Mouse (Mus musculus) skeletal muscle tissue, postnatal 0 days (tissue): ENCODE measurements around the gene Ss18l2. TPM values are rescaled to one million over a fixed set of nuclear protein-coding genes. Genes with fewer than 3 reads are reported as not detected.

Experiments used
- polyA plus RNA-seq: library from polyadenylated mRNA; unstranded; fragments of >200 nt; fragmentation: Nextera tagmentation; extraction: Ambion mirVana; gene quantifications from 2 replicates; pipeline ENCODE4 v1.2.1, GENCODE M21; 2015

Gene Ss18l2
- polyA plus RNA-seq = 236 and 265 TPM in 2 replicates

GRCm38 (mm10) chr9:121709898-121710583, at the start of gene Ss18l2:
Gene Ss18l2 (plus strand): TSS chr9:121710329.

GRCm38 (mm10) chr9:121704646-121705625, 5.2 kb upstream of the Ss18l2 start, which contains the start of gene Sec22c:
Gene Sec22c (minus strand): TSS chr9:121705490.

GRCm38 (mm10) chr9:121718792-121719318, 8.7 kb downstream of the Ss18l2 start, which contains the start of gene Nktr:
Gene Nktr (plus strand): TSS chr9:121719169.

GRCm38 (mm10) chr9:121759091-121760081, 49.3 kb downstream of the Ss18l2 start, which contains the start of gene Zfp651:
Gene Zfp651 (plus strand): TSS chr9:121759330.

Other genes with a start within 250 kb of the Ss18l2 start
- gene Cck, start 214.6 kb upstream of the Ss18l2 start, polyA plus RNA-seq = 15.5 and 17.4 TPM in 2 replicates
- 1.00 and 1.4 TPM in 2 replicates for gene Lyzl4, start 68.2 kb upstream of the Ss18l2 start, polyA plus RNA-seq
- 0.14 and 0.16 TPM in 2 replicates for gene Vipr1, start 67.6 kb upstream of the Ss18l2 start, polyA plus RNA-seq
- 4.2 and 5.4 TPM in 2 replicates for gene Sec22c, start 4.8 kb upstream of the Ss18l2 start, polyA plus RNA-seq
- 32.3 and 33.4 TPM in 2 replicates for gene Nktr, start 8.8 kb downstream of the Ss18l2 start, polyA plus RNA-seq
- gene Zfp651, start 49.0 kb downstream of the Ss18l2 start, polyA plus RNA-seq = 22.4 and 24.3 TPM in 2 replicates
- gene Klhl40, start 67.3 kb downstream of the Ss18l2 start, polyA plus RNA-seq = 224 and 241 TPM in 2 replicates
- 103 and 119 TPM in 2 replicates for gene Hhatl, start 82.2 kb downstream of the Ss18l2 start, polyA plus RNA-seq
- gene Ccdc13, start 129.1 kb downstream of the Ss18l2 start, polyA plus RNA-seq = 0.15 and 0.24 TPM in 2 replicates
- 168 and 184 TPM in 2 replicates for gene Higd1a, start 148.0 kb downstream of the Ss18l2 start, polyA plus RNA-seq
- gene Ackr2, start 188.0 kb downstream of the Ss18l2 start, polyA plus RNA-seq = 0.37 and 0.45 TPM in 2 replicates
- not detected in 2 replicates for gene Cyp8b1, start 206.0 kb downstream of the Ss18l2 start, polyA plus RNA-seq
- gene Fam198a, start 240.7 kb downstream of the Ss18l2 start, polyA plus RNA-seq = 3.4 and 4.4 TPM in 2 replicates